Mouse (Mus musculus): Measurements from ENCODE around the gene Inafm1. TPM values are rescaled to one million over a fixed set of nuclear protein-coding genes. Genes with fewer than 3 reads are reported as not detected.
A peak's percentile ranks its signal among the peaks of the same experiment; 100 is the strongest.
"Not testable (repeated sequence)": the region's sequence is repeated elsewhere in the genome, so short reads cannot be mapped to it uniquely, and the experiment has no call there.

Inafm1 gene
- polyA plus RNA-seq, 1 experiment from 2014 or later = 19.0 TPM

GRCm38 (mm10) chr7:16274922-16275890 is 1.8 kb upstream of the Inafm1 start:
- Histone ChIP-seq H3K27me3 (peaks cover 4% of the 10 kb centered on the region; the same call in 1 of the 2 replicates), H3K9me3 (no peaks in the 10 kb centered on the region), H3K4me2 (replicated peaks) (peak overlapping the region; percentile 90; the same call in 1 of the 2 replicates), H3K27ac (no peak overlapping the region), H3K9ac (no peak overlapping the region; the same call in 1 of the 2 replicates), H3K4me3 (no peak overlapping the region), H3K4me1 (peaks cover 28% of the 10 kb centered on the region), H3K36me3 (peaks cover 49% of the 10 kb centered on the region)
- ATAC-seq (ENCODE audit: low FRiP score, low read depth) = no peak
- 84% methylated on average over 10 of the region's 10 CpGs for WGBS

GRCm38 (mm10) chr7:16273766-16274140 is 336 bp upstream of the Inafm1 start:
- ATAC-seq (ENCODE audit: low FRiP score, low read depth) = peak; percentile 80
- WGBS = under 1% methylated on average over 17 of the region's 18 CpGs
- Histone ChIP-seq H3K4me3 (peak overlapping the region; percentile 79), H3K36me3 (peaks cover 40% of the 10 kb centered on the region), H3K9me3 (no peaks in the 10 kb centered on the region), H3K9ac (peak overlapping the region; percentile 69), H3K4me1 (peaks cover 28% of the 10 kb centered on the region), H3K4me2 (replicated peaks) (peak overlapping the region; percentile 90), H3K27ac (peak overlapping the region; percentile 91), H3K27me3 (peaks cover 4% of the 10 kb centered on the region; the same call in 1 of the 2 replicates)

GRCm38 (mm10) chr7:16272681-16273080 is 736 bp downstream of the Inafm1 start:
- H3K9me3 ChIP-seq = no peaks in the 10 kb centered on the region
- H3K4me3 ChIP-seq = peak overlapping the region; percentile 79
- peak overlapping the region; percentile 90 for H3K4me2 ChIP-seq (replicated peaks)
- ATAC-seq (ENCODE audit: low FRiP score, low read depth) = peak; percentile 71
- peaks cover 28% of the 10 kb centered on the region for H3K4me1 ChIP-seq
- WGBS = under 1% methylated on average over 43 of the region's 46 CpGs
- peaks cover 29% of the 10 kb centered on the region for H3K36me3 ChIP-seq
- H3K27me3 ChIP-seq = peaks cover 4% of the 10 kb centered on the region; the same call in 1 of the 2 replicates
- peak overlapping the region; percentile 82 for H3K9ac ChIP-seq
- peak overlapping the region; percentile 91 for H3K27ac ChIP-seq

GRCm38 (mm10) chr7:16271139-16271538 is 2.3 kb downstream of the Inafm1 start:
- Histone ChIP-seq H3K36me3 (peaks cover 14% of the 10 kb centered on the region), H3K9me3 (0 out of 2 replicates have a peak, but pooled peaks cover 2% of the 10 kb centered on the region), H3K27ac (no peak overlapping the region), H3K4me2 (replicated peaks) (0 out of 2 replicates have a peak overlapping the region, but pooled peaks have one; percentile 90), H3K9ac (no peak overlapping the region; the same call in 1 of the 2 replicates), H3K27me3 (peaks cover 4% of the 10 kb centered on the region; the same call in 1 of the 2 replicates), H3K4me1 (peaks cover 28% of the 10 kb centered on the region), H3K4me3 (no peak overlapping the region)
- no peak for ATAC-seq (ENCODE audit: low FRiP score, low read depth)
- WGBS = 75% methylated on average over 1 of the region's 1 CpGs

GRCm38 (mm10) chr7:16266593-16266992 is 6.8 kb downstream of the Inafm1 start:
- H3K4me2 ChIP-seq (replicated peaks); H3K4me3 ChIP-seq; H3K27me3 ChIP-seq; H3K36me3 ChIP-seq; ATAC-seq (ENCODE audit: low FRiP score, low read depth); H3K9ac ChIP-seq; H3K4me1 ChIP-seq; H3K27ac ChIP-seq: not testable (repeated sequence)
- peaks cover 15% of the 10 kb centered on the region; the same call in 1 of the 2 replicates for H3K9me3 ChIP-seq
- 79% methylated on average over 7 of the region's 7 CpGs for WGBS

GRCm38 (mm10) chr7:16265856-16266255 is 7.6 kb downstream of the Inafm1 start:
- no peaks in the 10 kb centered on the region for H3K27me3 ChIP-seq
- peaks cover 3% of the 10 kb centered on the region; the same call in 1 of the 2 replicates for H3K36me3 ChIP-seq
- peaks cover 15% of the 10 kb centered on the region; the same call in 1 of the 2 replicates for H3K9me3 ChIP-seq
- H3K9ac ChIP-seq = no peak overlapping the region
- no peak overlapping the region for H3K4me2 ChIP-seq (replicated peaks)
- 86% methylated on average over 11 of the region's 11 CpGs for WGBS
- H3K4me1 ChIP-seq = no peaks in the 10 kb centered on the region
- ATAC-seq (ENCODE audit: low FRiP score, low read depth) = no peak
- no peak overlapping the region for H3K27ac ChIP-seq
- H3K4me3 ChIP-seq = no peak overlapping the region

GRCm38 (mm10) chr7:16263843-16264242 is 9.6 kb downstream of the Inafm1 start:
- no peak for ATAC-seq (ENCODE audit: low FRiP score, low read depth)
- 84% methylated on average over 5 of the region's 5 CpGs for WGBS
- H3K4me2 ChIP-seq (replicated peaks) = no peak overlapping the region

GRCm38 (mm10) chr7:16263015-16263787 is 10.2 kb downstream of the Inafm1 start:
- Histone ChIP-seq H3K27ac (no peak overlapping the region), H3K4me3 (no peak overlapping the region), H3K4me2 (replicated peaks) (no peak overlapping the region), H3K9me3 (peaks cover 15% of the 10 kb centered on the region; the same call in 1 of the 2 replicates), H3K36me3 (no peaks in the 10 kb centered on the region), H3K27me3 (no peaks in the 10 kb centered on the region), H3K9ac (no peak overlapping the region), H3K4me1 (no peaks in the 10 kb centered on the region)
- ATAC-seq (ENCODE audit: low FRiP score, low read depth) = no peak
- 29% methylated on average over 8 of the region's 8 CpGs for WGBS

More at GRCm38 (mm10) chr7:16263843-16264242, 9.6 kb downstream of the Inafm1 start:
- Histone ChIP-seq H3K4me1 (no peaks in the 10 kb centered on the region), H3K9ac (no peak overlapping the region), H3K4me3 (no peak overlapping the region), H3K9me3 (peaks cover 15% of the 10 kb centered on the region; the same call in 1 of the 2 replicates), H3K27me3 (no peaks in the 10 kb centered on the region), H3K27ac (no peak overlapping the region), H3K36me3 (no peaks in the 10 kb centered on the region)

- H3K9ac ChIP-seq = no peak overlapping the region
- H3K27me3 ChIP-seq = no peaks in the 10 kb centered on the region
- no peaks in the 10 kb centered on the region for H3K4me1 ChIP-seq
- H3K36me3 ChIP-seq = no peaks in the 10 kb centered on the region
- H3K27ac ChIP-seq = no peak overlapping the region
- no peak overlapping the region for H3K4me2 ChIP-seq (replicated peaks)
- H3K9me3 ChIP-seq = peaks cover 13% of the 10 kb centered on the region; the same call in 1 of the 2 replicates
- whole genome bisulfite sequencing = 73% methylated on average over 1 of the region's 1 CpGs
- H3K4me3 ChIP-seq = no peak overlapping the region
- ATAC-seq (ENCODE audit: low FRiP score, low read depth) = no peak
These were observed 12.3 kb downstream of the Inafm1 start for GRCm38 (mm10) chr7:16261097-16261496.

GRCm38 (mm10) chr7:16259110-16259590 is 14.3 kb downstream of the Inafm1 start, which contains the start of gene C5ar1:
C5ar1 (minus strand) TSS chr7:16259540.
- Histone ChIP-seq H3K27me3 (no peaks in the 10 kb centered on the region), H3K9ac (no peak within 1 kb of the TSS), H3K27ac (no peak within 1 kb of the TSS), H3K36me3 (no peaks in the 10 kb centered on the region), H3K9me3 (no peaks in the 10 kb centered on the region), H3K4me1 (no peaks in the 10 kb centered on the region), H3K4me3 (no peak within 1 kb of the TSS), H3K4me2 (replicated peaks) (no peak within 1 kb of the TSS)
- 82% methylated on average over 5 of the region's 5 CpGs for WGBS
- no peak for ATAC-seq (ENCODE audit: low FRiP score, low read depth)

GRCm38 (mm10) chr7:16257830-16258229 is 15.6 kb downstream of the Inafm1 start:
- Histone ChIP-seq H3K4me3 (no peak overlapping the region), H3K4me1 (no peaks in the 10 kb centered on the region), H3K27me3 (no peaks in the 10 kb centered on the region), H3K27ac (no peak overlapping the region), H3K36me3 (no peaks in the 10 kb centered on the region), H3K4me2 (replicated peaks) (no peak overlapping the region), H3K9ac (no peak overlapping the region), H3K9me3 (no peaks in the 10 kb centered on the region)
- ATAC-seq (ENCODE audit: low FRiP score, low read depth) = no peak
- WGBS = 89% methylated on average over 11 of the region's 11 CpGs
